Mouse (Mus musculus): ENCODE data around the gene Utp15. TPM values are rescaled to one million over a fixed set of nuclear protein-coding genes. Genes with fewer than 3 reads are reported as not detected.

Utp15 gene
- polyA plus RNA-seq, 1 experiment from 2014 or later = 35.1 TPM

GRCm38 (mm10) chr13:98297883-98298482, 35.1 kb upstream of the Utp15 start:
- no peaks in the 10 kb centered on the region for H3K9me3 ChIP-seq (ENCODE audit: control insufficient read depth, low read length)
- H3K9ac ChIP-seq (replicated peaks; ENCODE audit: low read length) = no peak overlapping the region
- no peaks in the 10 kb centered on the region for H3K4me1 ChIP-seq (ENCODE audit: control insufficient read depth, insufficient read depth, low read length)
- DNase-seq (no peak), ATAC-seq (ENCODE audit: low FRiP score, low TSS enrichment) (no peak)
- WGBS = 95% methylated on average over 6 of the region's 6 CpGs
- no peaks in the 10 kb centered on the region for H3K27me3 ChIP-seq (ENCODE audit: control insufficient read depth, insufficient read depth, low read length)
- no peak overlapping the region for H3K27ac ChIP-seq (replicated peaks; ENCODE audit: low read depth, low read length)
- H3K4me3 ChIP-seq (replicated peaks; ENCODE audit: low read depth, low read length) = no peak overlapping the region
- no peaks in the 10 kb centered on the region for H3K36me3 ChIP-seq (ENCODE audit: control insufficient read depth, insufficient read depth, low read length)
- no peak overlapping the region for H3K4me2 ChIP-seq (ENCODE audit: low read length)

- Histone ChIP-seq H3K9ac (replicated peaks; ENCODE audit: low read length) (no peak overlapping the region), H3K4me3 (replicated peaks; ENCODE audit: low read depth, low read length) (no peak overlapping the region), H3K36me3 (ENCODE audit: control insufficient read depth, insufficient read depth, low read length) (no peaks in the 10 kb centered on the region), H3K9me3 (ENCODE audit: control insufficient read depth, low read length) (no peaks in the 10 kb centered on the region), H3K27me3 (ENCODE audit: control insufficient read depth, insufficient read depth, low read length) (no peaks in the 10 kb centered on the region), H3K27ac (replicated peaks; ENCODE audit: low read depth, low read length) (no peak overlapping the region), H3K4me2 (ENCODE audit: low read length) (no peak overlapping the region), H3K4me1 (ENCODE audit: control insufficient read depth, insufficient read depth, low read length) (no peaks in the 10 kb centered on the region)
- ATAC-seq (ENCODE audit: low FRiP score, low TSS enrichment) (no peak), DNase-seq (no peak)
- WGBS = 44% methylated on average over 5 of the region's 5 CpGs
These were observed 33.2 kb upstream of the Utp15 start for GRCm38 (mm10) chr13:98296072-98296471.

GRCm38 (mm10) chr13:98291712-98292111, 28.9 kb upstream of the Utp15 start:
- WGBS = 86% methylated on average over 8 of the region's 8 CpGs
- H3K4me1 ChIP-seq (ENCODE audit: control insufficient read depth, insufficient read depth, low read length) = no peaks in the 10 kb centered on the region
- no peak for ATAC-seq (ENCODE audit: low FRiP score, low TSS enrichment)

GRCm38 (mm10) chr13:98290719-98291118, 27.9 kb upstream of the Utp15 start:
- no peak for ATAC-seq (ENCODE audit: low FRiP score, low TSS enrichment)
- no peaks in the 10 kb centered on the region for H3K4me1 ChIP-seq (ENCODE audit: control insufficient read depth, insufficient read depth, low read length)
- no peak overlapping the region for H3K9ac ChIP-seq (replicated peaks; ENCODE audit: low read length)
- H3K27ac ChIP-seq (replicated peaks; ENCODE audit: low read depth, low read length) = no peak overlapping the region
- H3K4me2 ChIP-seq (ENCODE audit: low read length) = no peak overlapping the region
- no peaks in the 10 kb centered on the region for H3K27me3 ChIP-seq (ENCODE audit: control insufficient read depth, insufficient read depth, low read length)
- no peak overlapping the region for H3K4me3 ChIP-seq (replicated peaks; ENCODE audit: low read depth, low read length)
- DNase-seq = no peak
- H3K9me3 ChIP-seq (ENCODE audit: control insufficient read depth, low read length) = no peaks in the 10 kb centered on the region
- H3K36me3 ChIP-seq (ENCODE audit: control insufficient read depth, insufficient read depth, low read length) = no peaks in the 10 kb centered on the region
- WGBS = 41% methylated on average over 2 of the region's 2 CpGs

More at GRCm38 (mm10) chr13:98291712-98292111, 28.9 kb upstream of the Utp15 start:
- H3K9ac ChIP-seq (replicated peaks; ENCODE audit: low read length) = no peak overlapping the region
- no peak overlapping the region for H3K4me2 ChIP-seq (ENCODE audit: low read length)
- no peaks in the 10 kb centered on the region for H3K9me3 ChIP-seq (ENCODE audit: control insufficient read depth, low read length)
- H3K36me3 ChIP-seq (ENCODE audit: control insufficient read depth, insufficient read depth, low read length) = no peaks in the 10 kb centered on the region
- no peak overlapping the region for H3K27ac ChIP-seq (replicated peaks; ENCODE audit: low read depth, low read length)
- H3K27me3 ChIP-seq (ENCODE audit: control insufficient read depth, insufficient read depth, low read length) = no peaks in the 10 kb centered on the region
- no peak for DNase-seq
- no peak overlapping the region for H3K4me3 ChIP-seq (replicated peaks; ENCODE audit: low read depth, low read length)

- ATAC-seq (ENCODE audit: low FRiP score, low TSS enrichment) = no peak
- WGBS = 85% methylated on average over 12 of the region's 12 CpGs
These were observed 18.3 kb upstream of the Utp15 start for GRCm38 (mm10) chr13:98280990-98281650.

GRCm38 (mm10) chr13:98279686-98280085, 16.8 kb upstream of the Utp15 start, which contains the start of gene Gm21976:
Gm21976 (plus strand) TSS chr13:98279887.
- WGBS = 79% methylated on average over 5 of the region's 5 CpGs
- H3K27ac ChIP-seq (replicated peaks; ENCODE audit: low read depth, low read length) = no peak within 1 kb of the TSS
- H3K4me3 ChIP-seq (replicated peaks; ENCODE audit: low read depth, low read length) = no peak within 1 kb of the TSS
- no peaks in the 10 kb centered on the region for H3K9me3 ChIP-seq (ENCODE audit: control insufficient read depth, low read length)
- H3K9ac ChIP-seq (replicated peaks; ENCODE audit: low read length) = no peak within 1 kb of the TSS
- peaks cover 14% of the 10 kb centered on the region for H3K36me3 ChIP-seq (ENCODE audit: control insufficient read depth, insufficient read depth, low read length)
- no peak for DNase-seq
- H3K4me2 ChIP-seq (ENCODE audit: low read length) = no peak within 1 kb of the TSS
- no peaks in the 10 kb centered on the region for H3K27me3 ChIP-seq (ENCODE audit: control insufficient read depth, insufficient read depth, low read length)
- ATAC-seq (ENCODE audit: low FRiP score, low TSS enrichment) = no peak
- no peaks in the 10 kb centered on the region for H3K4me1 ChIP-seq (ENCODE audit: control insufficient read depth, insufficient read depth, low read length)

More at GRCm38 (mm10) chr13:98280990-98281650, 18.3 kb upstream of the Utp15 start:
- Histone ChIP-seq H3K36me3 (ENCODE audit: control insufficient read depth, insufficient read depth, low read length) (peaks cover 2% of the 10 kb centered on the region; the same call in 1 of the 2 replicates), H3K4me2 (ENCODE audit: low read length) (no peak overlapping the region), H3K4me1 (ENCODE audit: control insufficient read depth, insufficient read depth, low read length) (no peaks in the 10 kb centered on the region), H3K27ac (replicated peaks; ENCODE audit: low read depth, low read length) (no peak overlapping the region), H3K9ac (replicated peaks; ENCODE audit: low read length) (no peak overlapping the region), H3K9me3 (ENCODE audit: control insufficient read depth, low read length) (no peaks in the 10 kb centered on the region), H3K27me3 (ENCODE audit: control insufficient read depth, insufficient read depth, low read length) (no peaks in the 10 kb centered on the region), H3K4me3 (replicated peaks; ENCODE audit: low read depth, low read length) (no peak overlapping the region)
- no peak for DNase-seq

GRCm38 (mm10) chr13:98277501-98277900, 14.7 kb upstream of the Utp15 start:
- Histone ChIP-seq H3K9ac (replicated peaks; ENCODE audit: low read length) (no peak overlapping the region), H3K4me1 (ENCODE audit: control insufficient read depth, insufficient read depth, low read length) (no peaks in the 10 kb centered on the region), H3K4me3 (replicated peaks; ENCODE audit: low read depth, low read length) (no peak overlapping the region), H3K27me3 (ENCODE audit: control insufficient read depth, insufficient read depth, low read length) (no peaks in the 10 kb centered on the region), H3K36me3 (ENCODE audit: control insufficient read depth, insufficient read depth, low read length) (peaks cover 33% of the 10 kb centered on the region), H3K9me3 (ENCODE audit: control insufficient read depth, low read length) (no peaks in the 10 kb centered on the region), H3K4me2 (ENCODE audit: low read length) (no peak overlapping the region), H3K27ac (replicated peaks; ENCODE audit: low read depth, low read length) (no peak overlapping the region)
- DNase-seq (no peak), ATAC-seq (ENCODE audit: low FRiP score, low TSS enrichment) (no peak)
- 86% methylated on average over 2 of the region's 2 CpGs for WGBS

- Histone ChIP-seq H3K36me3 (ENCODE audit: control insufficient read depth, insufficient read depth, low read length) (peaks cover 45% of the 10 kb centered on the region), H3K9me3 (ENCODE audit: control insufficient read depth, low read length) (no peaks in the 10 kb centered on the region), H3K4me1 (ENCODE audit: control insufficient read depth, insufficient read depth, low read length) (no peaks in the 10 kb centered on the region), H3K27ac (replicated peaks; ENCODE audit: low read depth, low read length) (no peak overlapping the region), H3K4me2 (ENCODE audit: low read length) (no peak overlapping the region), H3K4me3 (replicated peaks; ENCODE audit: low read depth, low read length) (no peak overlapping the region), H3K27me3 (ENCODE audit: control insufficient read depth, insufficient read depth, low read length) (no peaks in the 10 kb centered on the region), H3K9ac (replicated peaks; ENCODE audit: low read length) (no peak overlapping the region)
- ATAC-seq (ENCODE audit: low FRiP score, low TSS enrichment) (no peak), DNase-seq (no peak)
- 90% methylated on average over 7 of the region's 7 CpGs for WGBS
These were observed 13.4 kb upstream of the Utp15 start for GRCm38 (mm10) chr13:98276253-98276652.

GRCm38 (mm10) chr13:98275646-98276045, 12.8 kb upstream of the Utp15 start:
- WGBS = 86% methylated on average over 4 of the region's 4 CpGs
- H3K9me3 ChIP-seq (ENCODE audit: control insufficient read depth, low read length) = no peaks in the 10 kb centered on the region
- H3K36me3 ChIP-seq (ENCODE audit: control insufficient read depth, insufficient read depth, low read length) = peaks cover 51% of the 10 kb centered on the region
- ATAC-seq (ENCODE audit: low FRiP score, low TSS enrichment) (no peak), DNase-seq (no peak)
- no peak overlapping the region for H3K27ac ChIP-seq (replicated peaks; ENCODE audit: low read depth, low read length)
- H3K4me2 ChIP-seq (ENCODE audit: low read length) = no peak overlapping the region
- H3K9ac ChIP-seq (replicated peaks; ENCODE audit: low read length) = no peak overlapping the region
- no peaks in the 10 kb centered on the region for H3K27me3 ChIP-seq (ENCODE audit: control insufficient read depth, insufficient read depth, low read length)
- no peaks in the 10 kb centered on the region for H3K4me1 ChIP-seq (ENCODE audit: control insufficient read depth, insufficient read depth, low read length)
- H3K4me3 ChIP-seq (replicated peaks; ENCODE audit: low read depth, low read length) = no peak overlapping the region

Measured in midbrain, embryonic 14.5 days (tissue).